Mouse (Mus musculus): ENCODE measurements around the gene Cbln4. TPM values are rescaled to one million over a fixed set of nuclear protein-coding genes. Genes with fewer than 3 reads are reported as not detected.

Gene Cbln4
- polyA plus RNA-seq (2021; fragmentation: Nextera tagmentation) = 10.0 and 13.8 TPM in 2 replicates
- long read RNA-seq, experiment 1, transcript Cbln4-201 (3 exons, 2,902 nt) = major isoform, 114 of 117 reads
- long read RNA-seq, experiment 1, partial matches to known transcripts = 0 of 117 reads
- long read RNA-seq, experiment 1, other reads (novel, unspliced or antisense) = 3 of 117 reads
- long read RNA-seq, experiment 2, transcript Cbln4-201 (3 exons, 2,902 nt) = major isoform, 14 of 15 reads
- long read RNA-seq, experiment 2, partial matches to known transcripts = 0 of 15 reads
- long read RNA-seq, experiment 2, other reads (novel, unspliced or antisense) = 1 of 15 reads

DNA sequence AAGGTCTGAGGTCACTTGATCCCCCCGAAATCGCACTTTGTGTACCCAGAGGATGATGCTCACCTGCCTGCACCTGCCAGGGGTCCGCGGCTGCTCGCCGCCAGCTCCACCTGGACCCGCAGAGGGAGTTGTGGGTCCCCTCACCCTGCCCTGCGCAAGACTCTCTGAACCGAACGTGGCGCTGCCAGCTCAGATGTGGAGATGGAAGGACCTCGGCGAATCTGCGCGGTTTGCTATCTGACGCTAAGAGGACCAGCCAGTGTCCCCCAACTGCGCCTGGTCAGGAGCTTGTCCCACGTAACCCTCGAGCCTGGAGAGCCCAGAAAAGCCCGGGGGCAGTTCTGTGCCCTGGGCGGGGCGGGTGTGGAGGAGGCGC is at the start of gene Cbln4:
Gene Cbln4 (minus strand): TSS at position 232 of the 376 bp plus-strand sequence.

Other genes starting within 250 kb of the Cbln4 start
- gene Mc3r, start 205.0 kb upstream of the Cbln4 start, polyA plus RNA-seq (2021; fragmentation: Nextera tagmentation) = 0.10 and 0.14 TPM in 2 replicates